Mouse (Mus musculus) erythroblast, embryonic 14.5 days (primary cell): ENCODE results near the gene Rcan1.

Experiments used
- GATA1 ChIP-seq: IDR thresholded peaks from 2 replicates; pipeline ENCODE4 v1.6.1; 2012; ENCODE audit warnings: low read length, inconsistent platforms, mixed read lengths
- TAL1 ChIP-seq: IDR thresholded peaks from 3 replicates; pipeline ENCODE4 v1.6.1; 2012; ENCODE audit warnings: low read length, inconsistent platforms, mixed read lengths

DNA sequence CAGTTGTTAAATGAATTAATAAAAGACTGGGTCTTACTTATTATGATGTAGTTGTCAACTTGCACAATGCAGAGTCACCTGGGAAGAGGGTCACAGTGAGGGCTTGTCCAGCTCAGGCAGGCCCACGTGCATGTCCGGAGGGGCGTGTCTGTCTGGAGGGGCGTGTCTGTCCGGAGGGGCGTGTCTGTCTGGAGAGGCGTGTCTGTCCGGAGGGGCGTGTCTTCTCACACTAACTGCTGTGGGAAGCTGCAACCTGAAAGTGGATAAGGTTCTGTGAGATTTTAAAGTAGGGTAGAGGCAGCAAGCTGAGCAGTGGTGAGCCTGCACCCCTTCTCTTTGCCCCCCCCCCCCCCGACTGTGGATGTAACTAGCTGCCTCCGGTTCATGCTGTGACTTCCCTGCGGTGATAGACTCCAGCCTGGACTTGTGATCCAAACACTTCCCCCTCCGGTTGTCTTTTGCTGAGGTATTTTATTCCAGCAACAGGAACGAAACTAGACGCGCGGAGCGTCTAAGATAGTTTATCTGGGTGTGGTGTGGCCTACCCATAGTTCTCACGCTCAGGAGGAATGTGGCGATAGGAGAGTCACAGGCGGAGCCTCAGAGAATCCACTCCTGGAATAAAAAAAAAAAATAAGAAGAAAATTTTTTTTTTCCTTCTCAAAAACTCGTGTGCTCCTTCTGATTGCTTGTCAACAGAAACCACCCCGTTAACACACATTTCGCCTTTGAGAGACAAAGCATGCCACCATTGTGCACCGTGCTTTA lies 4.6 kb upstream of the Rcan1 start:
- no peak for TF ChIP-seq TAL1
- TF ChIP-seq GATA1, result no peak
